Mouse (Mus musculus): ENCODE data around the gene Axin1. TPM values are rescaled to one million over a fixed set of nuclear protein-coding genes. Genes with fewer than 3 reads are reported as not detected.
"Not testable (repeated sequence)": the region's sequence is repeated elsewhere in the genome, so short reads cannot be mapped to it uniquely, and the experiment has no call there.

Axin1 gene
- total RNA-seq, 2 experiments from 2014 or later = 25.9 to 29.7 TPM

GRCm38 (mm10) chr17:26151886-26152630 is 13.6 kb downstream of the Axin1 start:
- Histone ChIP-seq H3K4me3 (no peak overlapping the region), H3K27ac (no peak overlapping the region)
- no peak for DNase-seq (ENCODE audit: extremely low spot score in 1 of 2, low spot score in 2 of 2)
- TF ChIP-seq CTCF (IDR thresholded peaks at IDR 0.05) = no peak
- intact Hi-C loops (cut with DNase I) = no loop called here

- DNase-seq (ENCODE audit: extremely low spot score in 1 of 2, low spot score in 2 of 2) = no peak
- H3K4me3 ChIP-seq = no peak overlapping the region
- intact Hi-C loops (cut with DNase I) = no loop called here
- TF ChIP-seq CTCF (IDR thresholded peaks at IDR 0.05) = no peak
- no peak overlapping the region for H3K27ac ChIP-seq
Measured at GRCm38 (mm10) chr17:26162736-26163135, 24.2 kb downstream of the Axin1 start.

DNA sequence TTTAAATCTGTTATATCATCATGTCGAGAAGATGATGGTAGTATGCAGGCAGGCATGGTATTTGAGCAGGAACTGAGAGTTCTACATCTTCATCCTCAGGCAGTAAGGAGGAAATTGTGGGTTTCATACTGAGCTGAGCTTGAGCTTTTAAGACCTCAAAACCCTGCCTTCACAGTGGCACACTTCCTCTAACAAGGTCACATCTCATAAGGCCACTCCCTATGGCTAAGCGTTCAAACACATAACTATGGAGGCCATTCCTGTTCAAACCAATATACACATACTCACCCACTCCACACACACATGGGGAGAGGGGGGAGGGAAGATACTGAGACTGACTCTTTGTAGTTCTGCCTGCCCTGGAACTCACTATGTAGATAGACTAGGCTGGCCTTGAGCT is 29.6 kb downstream of the Axin1 start:
- Histone ChIP-seq H3K27ac (no peak overlapping the region), H3K4me3 (no peak overlapping the region)
- no peak for DNase-seq (ENCODE audit: extremely low spot score in 1 of 2, low spot score in 2 of 2)
- intact Hi-C loops (cut with DNase I) = no loop called here
- no peak for TF ChIP-seq CTCF (IDR thresholded peaks at IDR 0.05)

- H3K4me3 ChIP-seq; intact Hi-C loops (cut with DNase I); DNase-seq (ENCODE audit: extremely low spot score in 1 of 2, low spot score in 2 of 2); H3K27ac ChIP-seq: not testable (repeated sequence)
- TF ChIP-seq CTCF (IDR thresholded peaks at IDR 0.05) = peak; percentile 44
Measured at GRCm38 (mm10) chr17:26175248-26175647, 36.8 kb downstream of the Axin1 start.

DNA sequence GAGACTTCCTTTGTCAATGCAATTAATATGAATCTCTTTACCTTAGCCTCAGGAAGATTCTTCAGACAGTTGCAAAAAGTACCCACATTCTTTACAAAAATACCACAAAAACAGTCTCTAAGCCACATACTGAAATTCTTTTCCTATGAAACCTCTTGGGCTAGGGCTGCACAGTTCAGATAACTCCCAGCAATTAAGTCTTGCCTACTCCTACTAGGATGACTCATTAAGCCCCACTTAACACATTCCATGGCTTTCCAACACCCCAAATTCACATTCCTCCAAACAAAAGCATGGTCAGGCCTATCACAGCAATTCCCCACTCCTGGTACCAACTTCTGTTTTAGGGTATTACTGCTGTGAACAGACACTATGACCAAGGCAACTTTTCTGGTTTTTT is 40.1 kb downstream of the Axin1 start:
- TF ChIP-seq CTCF (IDR thresholded peaks at IDR 0.05) = no peak
- Histone ChIP-seq H3K4me3 (no peak overlapping the region), H3K27ac (no peak overlapping the region)
- intact Hi-C loops (cut with DNase I) = no loop called here
- no peak for DNase-seq (ENCODE audit: extremely low spot score in 1 of 2, low spot score in 2 of 2)

GRCm38 (mm10) chr17:26181179-26181578 is 42.7 kb downstream of the Axin1 start:
- intact Hi-C loops (cut with DNase I) = no loop called here
- DNase-seq (ENCODE audit: extremely low spot score in 1 of 2, low spot score in 2 of 2) = no peak
- Histone ChIP-seq H3K27ac (peak overlapping the region; percentile 32; the same call in 1 of the 2 replicates), H3K4me3 (no peak overlapping the region)
- no peak for TF ChIP-seq CTCF (IDR thresholded peaks at IDR 0.05)

- Histone ChIP-seq H3K4me3 (no peak overlapping the region), H3K27ac (no peak overlapping the region)
- no peak for TF ChIP-seq CTCF (IDR thresholded peaks at IDR 0.05)
- intact Hi-C loops (cut with DNase I) = no loop called here
- DNase-seq (ENCODE audit: extremely low spot score in 1 of 2, low spot score in 2 of 2) = no peak
Measured at GRCm38 (mm10) chr17:26187592-26187991, 49.1 kb downstream of the Axin1 start.

GRCm38 (mm10) chr17:26188091-26188805 is 49.8 kb downstream of the Axin1 start:
- DNase-seq (ENCODE audit: extremely low spot score in 1 of 2, low spot score in 2 of 2) = no peak
- intact Hi-C loops (cut with DNase I) = no loop called here
- H3K27ac ChIP-seq = no peak overlapping the region
- no peak overlapping the region for H3K4me3 ChIP-seq
- TF ChIP-seq CTCF (IDR thresholded peaks at IDR 0.05) = no peak

GRCm38 (mm10) chr17:26191486-26191885 is 53.0 kb downstream of the Axin1 start:
- intact Hi-C loops (cut with DNase I) = not testable (repeated sequence)

GRCm38 (mm10) chr17:26192481-26193190 is 54.1 kb downstream of the Axin1 start:
- no peak for TF ChIP-seq CTCF (IDR thresholded peaks at IDR 0.05)
- intact Hi-C loops (cut with DNase I) = no loop called here
- H3K27ac ChIP-seq = no peak overlapping the region
- DNase-seq (ENCODE audit: extremely low spot score in 1 of 2, low spot score in 2 of 2) = no peak
- H3K4me3 ChIP-seq = no peak overlapping the region

More at GRCm38 (mm10) chr17:26191486-26191885, 53.0 kb downstream of the Axin1 start:
- not testable (repeated sequence) for DNase-seq (ENCODE audit: extremely low spot score in 1 of 2, low spot score in 2 of 2); H3K4me3 ChIP-seq; H3K27ac ChIP-seq

GRCm38 (mm10) chr17:26198892-26199291 is 60.4 kb downstream of the Axin1 start, which contains the start of gene Pdia2:
TSS of gene Pdia2 (minus strand) at chr17:26199087.
- DNase-seq (ENCODE audit: extremely low spot score in 1 of 2, low spot score in 2 of 2) = no peak
- Histone ChIP-seq H3K4me3 (no peak within 1 kb of the TSS), H3K27ac (no peak within 1 kb of the TSS)
- no peak for TF ChIP-seq CTCF (IDR thresholded peaks at IDR 0.05)
- intact Hi-C loops (cut with DNase I) = no loop called here

Measured in left cerebral cortex, adult 2 months (tissue).